ENCODE assay signal across 21 mouse cellular contexts in genomic region chr8:75136256-75136655, GRCm38 (mm10). TPM values are rescaled to one million over a fixed set of nuclear protein-coding genes. Genes with fewer than 3 reads are reported as not detected.
DNase-seq lines count a peak whose midpoint lies in the region; ATAC-seq and TF ChIP-seq lines count a peak whose summit lies in the region.
"Had no signal": no experiment of that assay in that cellular context is flagged by ENCODE, and none has a peak within 500 bp of the region (broad histone marks: within the 10 kb centered on the region; RNA-seq: fewer than 3 reads in every experiment).

No protein-coding gene starts in this region.

- 0 out of 2 replicates have a peak overlapping the region, but pooled peaks have one; percentile 61 for H3K27ac ChIP-seq in layer of hippocampus, adult 2 months
- H3K27ac ChIP-seq in neural tube, embryonic 15.5 days (replicated peaks): peak overlapping the region; percentile 58; the same call in 1 of the 2 replicates
- H3K27ac ChIP-seq in cortical plate, adult 2 months (ENCODE audit: insufficient read depth, low read length): 0 out of 2 replicates have a peak overlapping the region, but pooled peaks have one; percentile 7
- H3K27ac ChIP-seq in liver, embryonic 16.5 days (ENCODE audit: low read length): no peak overlapping the region
- H3K27ac ChIP-seq: embryonic facial prominence, embryonic 15.5 days; forebrain, embryonic 15.5 days; hindbrain, embryonic 10.5 days; hindbrain, embryonic 14.5 days had no signal

- no peaks in the 10 kb centered on the region for H3K9me3 ChIP-seq in neural tube, embryonic 15.5 days (replicated peaks)
- H3K9me3 ChIP-seq in liver, embryonic 16.5 days (replicated peaks; ENCODE audit: control insufficient read depth, low read length): no peaks in the 10 kb centered on the region
- H3K9me3 ChIP-seq: embryonic facial prominence, embryonic 15.5 days; forebrain, embryonic 15.5 days; heart, embryonic 12.5 days; hindbrain, embryonic 10.5 days had no signal

- H3K4me1 ChIP-seq in neural tube, embryonic 15.5 days: peaks cover 12% of the 10 kb centered on the region
- H3K4me1 ChIP-seq in cortical plate, adult 2 months (ENCODE audit: control insufficient read depth, insufficient read depth, low read length): peaks cover 18% of the 10 kb centered on the region
- peaks cover 16% of the 10 kb centered on the region for H3K4me1 ChIP-seq in liver, embryonic 16.5 days (ENCODE audit: control insufficient read depth, low read depth, low read length)
- H3K4me1 ChIP-seq: embryonic facial prominence, embryonic 15.5 days; hindbrain, embryonic 10.5 days had no signal

- no peak for TF ChIP-seq POLR2A in cortical plate, adult 2 months (IDR thresholded peaks at IDR 0.05; ENCODE audit: extremely low read depth, insufficient read depth, low read length)

- no peak overlapping the region for H3K4me2 ChIP-seq in neural tube, embryonic 15.5 days
- no peak overlapping the region for H3K4me2 ChIP-seq in liver, embryonic 16.5 days (ENCODE audit: low read depth, low read length)
- H3K4me2 ChIP-seq: embryonic facial prominence, embryonic 15.5 days; forebrain, embryonic 15.5 days; heart, embryonic 12.5 days; hindbrain, embryonic 14.5 days had no signal

- no peak for ATAC-seq in neural tube, embryonic 15.5 days (ENCODE audit: low FRiP score)
- ATAC-seq in liver, embryonic 16.5 days (ENCODE audit: low read depth): peak; percentile 43; the same call in 1 of the 2 replicates
- no peak for ATAC-seq in erythroid progenitor cell, adult 5-6 weeks (replicated peaks; ENCODE audit: low FRiP score, poor library complexity, severe bottlenecking)
- ATAC-seq: activated CD4-positive, CD25-positive, alpha-beta regulatory T cell, adult 4 months; forebrain, embryonic 15.5 days; Patski had no signal

- WGBS in neural tube, embryonic 15.5 days: 78% methylated on average over 2 of the region's 2 CpGs
- WGBS in liver, embryonic 16.5 days (ENCODE audit: insufficient replicate concordance): 30% methylated on average over 2 of the region's 2 CpGs

- DNase-seq in layer of hippocampus, adult 2 months (ENCODE audit: low spot score in 2 of 2): no peak
- DNase-seq in layer of hippocampus, adult 11-12 months (ENCODE audit: low spot score): no peak
- DNase-seq in neural tube, embryonic 10.5 days (ENCODE audit: extremely low spot score, low spot score): no peak
- no peak for DNase-seq in thymus, postnatal 14 days
- DNase-seq: adrenal gland, postnatal 14 days; cerebellum, adult 18-20 months; cerebellum, adult 9-11 months; embryo, embryonic 11 days; heart, postnatal 14 days had no signal

- no peak overlapping the region for H3K9ac ChIP-seq in neural tube, embryonic 15.5 days (replicated peaks)
- H3K9ac ChIP-seq in liver, embryonic 16.5 days (ENCODE audit: low read depth, low read length): no peak overlapping the region
- H3K9ac ChIP-seq: embryonic facial prominence, embryonic 15.5 days; forebrain, embryonic 15.5 days; heart, embryonic 12.5 days; hindbrain, embryonic 14.5 days had no signal

- no peak overlapping the region for H3K4me3 ChIP-seq in layer of hippocampus, adult 2 months
- H3K4me3 ChIP-seq in neural tube, embryonic 15.5 days (replicated peaks): no peak overlapping the region
- H3K4me3 ChIP-seq in cortical plate, adult 2 months (ENCODE audit: insufficient read depth, low read length): no peak overlapping the region
- H3K4me3 ChIP-seq in liver, embryonic 16.5 days (ENCODE audit: low read depth, low read length): no peak overlapping the region
- H3K4me3 ChIP-seq: embryonic facial prominence, embryonic 15.5 days; erythroblast, embryonic 14.5 days; forebrain, embryonic 15.5 days; heart, embryonic 12.5 days; hindbrain, embryonic 10.5 days had no signal

- no peaks in the 10 kb centered on the region for H3K36me3 ChIP-seq in neural tube, embryonic 15.5 days
- H3K36me3 ChIP-seq in liver, embryonic 16.5 days (ENCODE audit: control insufficient read depth, insufficient read depth): peaks cover 2% of the 10 kb centered on the region; the same call in 1 of the 2 replicates
- H3K36me3 ChIP-seq: embryonic facial prominence, embryonic 15.5 days; forebrain, embryonic 15.5 days; heart, embryonic 12.5 days had no signal

- TF ChIP-seq CTCF in layer of hippocampus, adult 2 months (conservative IDR thresholded peaks at IDR 0.05): no peak
- no peak for TF ChIP-seq CTCF in cortical plate, adult 2 months (IDR thresholded peaks at IDR 0.05; ENCODE audit: extremely low read depth, insufficient read depth, low read length)

- H3K27me3 ChIP-seq in neural tube, embryonic 15.5 days (replicated peaks): no peaks in the 10 kb centered on the region
- no peaks in the 10 kb centered on the region for H3K27me3 ChIP-seq in liver, embryonic 16.5 days (ENCODE audit: control insufficient read depth, insufficient read depth, low read depth, low read length)
- H3K27me3 ChIP-seq: embryonic facial prominence, embryonic 15.5 days; forebrain, embryonic 15.5 days; heart, embryonic 12.5 days; Patski had no signal

RNA-seq across cellular contexts. Expression of gene Mcm5, which starts 26.9 kb away (rescaled TPM):
- total RNA-seq in layer of hippocampus, adult 2 months (2021): 1 to 10 TPM; 6.1 to 8.8 TPM
- 25.7 and 66.8 TPM in 2 replicates for polyA plus RNA-seq in neural tube, embryonic 15.5 days (2015; fragmentation: Nextera tagmentation; extraction: Ambion mirVana)
- polyA plus RNA-seq in cortical plate, adult 2 months (2012; rRNA removed): 7.7 and 8.6 TPM in 2 replicates
- polyA plus RNA-seq in liver, embryonic 16.5 days (2015; fragmentation: Nextera tagmentation; extraction: Ambion mirVana): 130 and 137 TPM in 2 replicates
- 54.1 and 104 TPM in 2 replicates for total RNA-seq in erythroid progenitor cell, adult 5-6 weeks (2015; ENCODE audit: low replicate concordance)
- total RNA-seq in erythroid progenitor cell, adult 5-6 weeks (2017; ENCODE audit: low replicate concordance): 166 and 198 TPM in 2 replicates

RNA-seq across cellular contexts. Expression of gene Hmox1, which starts 42.8 kb away (rescaled TPM):
- 1 to 10 TPM; 6.1 to 6.2 TPM for total RNA-seq in layer of hippocampus, adult 2 months (2021)
- polyA plus RNA-seq in neural tube, embryonic 15.5 days (2015; fragmentation: Nextera tagmentation; extraction: Ambion mirVana): 13.5 and 14.2 TPM in 2 replicates
- 6.5 and 6.8 TPM in 2 replicates for polyA plus RNA-seq in cortical plate, adult 2 months (2012; rRNA removed)
- 158 and 159 TPM in 2 replicates for polyA plus RNA-seq in liver, embryonic 16.5 days (2015; fragmentation: Nextera tagmentation; extraction: Ambion mirVana)
- 66.7 and 90.8 TPM in 2 replicates for total RNA-seq in erythroid progenitor cell, adult 5-6 weeks (2015; ENCODE audit: low replicate concordance)
- total RNA-seq in erythroid progenitor cell, adult 5-6 weeks (2017; ENCODE audit: low replicate concordance): 68.0 and 100 TPM in 2 replicates

Comparison
In these comparisons a context has a peak if more than half of its experiments do, and no peak if none do; other contexts are left out.
1. RNA of gene Hmox1, which starts 42.8 kb away (polyA plus RNA-seq): 158 to 159 TPM in liver, embryonic 16.5 days; 13.5 to 14.2 TPM in neural tube, embryonic 15.5 days and 6.5 to 6.8 TPM in cortical plate, adult 2 months; every median in the first group is over 10 times any median in the second.